Mouse (Mus musculus): ENCODE measurements around the gene Pde4c. TPM values are rescaled to one million over a fixed set of nuclear protein-coding genes. Genes with fewer than 3 reads are reported as not detected.

The Pde4c gene
- polyA plus RNA-seq, 1 experiment from 2014 or later, result 0.45 TPM

DNA sequence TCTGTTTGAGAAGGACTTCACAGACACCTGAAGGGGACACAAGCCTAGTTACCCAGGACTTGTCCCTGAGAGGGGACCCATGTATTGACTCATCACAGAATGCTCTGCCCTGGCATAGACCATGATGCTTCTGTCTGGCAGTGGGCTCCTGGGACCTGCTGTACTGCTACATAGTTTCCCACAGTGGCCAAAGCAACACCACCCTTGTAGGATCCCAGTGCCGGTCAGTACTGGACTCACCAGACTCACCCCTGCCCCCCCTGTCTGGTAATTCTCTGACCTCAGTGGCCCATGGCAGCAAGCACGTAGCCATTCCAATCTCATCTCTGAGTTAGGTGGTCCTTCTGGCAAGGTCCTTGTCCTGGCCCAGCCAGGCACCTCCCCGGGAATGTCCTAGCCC is 35.4 kb upstream of the Pde4c start:
- no peaks in the 10 kb centered on the region for H3K27me3 ChIP-seq (ENCODE audit: insufficient read depth, poor library complexity, severe bottlenecking)
- H3K4me3 ChIP-seq, result no peak overlapping the region
- 82% methylated on average over 3 of the region's 3 CpGs for WGBS
- H3K36me3 ChIP-seq, result 0 out of 2 replicates have a peak, but pooled peaks cover 2% of the 10 kb centered on the region
- H3K4me1 ChIP-seq, result peaks cover 19% of the 10 kb centered on the region
- DNase-seq (ENCODE audit: low spot score), result no peak
- peak overlapping the region; percentile 32; the same call in 1 of the 2 replicates for H3K27ac ChIP-seq
- no peaks in the 10 kb centered on the region for H3K9me3 ChIP-seq

DNA sequence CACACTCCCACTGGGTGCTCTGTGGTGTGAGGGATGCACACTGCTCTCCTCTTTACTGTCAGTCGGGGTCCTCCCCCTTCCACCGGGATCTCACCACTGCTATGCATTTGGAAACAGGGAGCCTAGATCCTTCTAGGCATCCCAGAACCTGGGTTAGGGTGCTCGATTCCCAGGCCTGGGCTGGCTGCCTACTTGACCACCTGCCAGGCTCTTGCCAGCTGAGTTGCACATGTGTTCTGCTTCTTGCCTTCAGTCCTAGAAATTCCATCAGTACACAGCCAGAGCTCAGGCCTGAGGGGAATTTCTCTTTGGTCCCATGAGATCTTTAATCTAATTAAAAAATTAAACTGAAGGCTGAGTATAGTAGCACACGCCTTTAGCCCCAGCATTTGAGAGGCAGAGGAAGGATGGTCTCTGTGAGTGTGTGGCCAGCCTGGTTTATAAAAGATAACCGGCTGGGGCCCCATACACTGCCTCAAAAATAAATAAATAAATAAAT is 33.6 kb upstream of the Pde4c start:
- no peaks in the 10 kb centered on the region for H3K9me3 ChIP-seq
- 0 out of 2 replicates have a peak, but pooled peaks cover 2% of the 10 kb centered on the region for H3K36me3 ChIP-seq
- DNase-seq (ENCODE audit: low spot score), result no peak
- WGBS, result 81% methylated on average over 5 of the region's 5 CpGs
- peaks cover 26% of the 10 kb centered on the region for H3K4me1 ChIP-seq
- H3K4me3 ChIP-seq, result no peak overlapping the region
- H3K27ac ChIP-seq, result peak overlapping the region; percentile 44
- H3K27me3 ChIP-seq (ENCODE audit: insufficient read depth, poor library complexity, severe bottlenecking), result no peaks in the 10 kb centered on the region

DNA sequence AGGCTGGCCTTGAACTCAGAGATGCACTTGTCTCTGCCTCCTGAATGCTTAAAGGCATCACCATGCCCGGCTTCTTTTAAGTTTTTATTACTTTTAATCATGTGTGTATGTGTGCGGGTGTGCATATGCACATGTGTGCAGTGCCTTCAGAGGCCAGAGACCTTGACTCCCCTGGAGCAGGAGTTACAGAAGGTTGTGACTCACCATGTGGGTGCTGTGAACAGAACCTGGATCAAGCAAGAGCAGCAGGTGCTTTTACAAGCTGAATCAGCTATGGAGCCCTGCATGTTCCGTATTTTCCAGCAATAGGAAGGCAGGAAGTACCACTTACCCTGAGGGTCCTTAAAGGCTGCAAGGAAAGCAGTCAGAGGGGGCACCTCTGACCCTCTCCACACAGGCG is 32.3 kb upstream of the Pde4c start:
- no peak for DNase-seq (ENCODE audit: low spot score)
- Histone ChIP-seq H3K36me3 (0 out of 2 replicates have a peak, but pooled peaks cover 2% of the 10 kb centered on the region), H3K9me3 (no peaks in the 10 kb centered on the region), H3K4me1 (peaks cover 39% of the 10 kb centered on the region), H3K27ac (peak overlapping the region; percentile 91), H3K4me3 (peak overlapping the region; percentile 53), H3K27me3 (ENCODE audit: insufficient read depth, poor library complexity, severe bottlenecking) (no peaks in the 10 kb centered on the region)
- 68% methylated on average over 4 of the region's 4 CpGs for WGBS

DNA sequence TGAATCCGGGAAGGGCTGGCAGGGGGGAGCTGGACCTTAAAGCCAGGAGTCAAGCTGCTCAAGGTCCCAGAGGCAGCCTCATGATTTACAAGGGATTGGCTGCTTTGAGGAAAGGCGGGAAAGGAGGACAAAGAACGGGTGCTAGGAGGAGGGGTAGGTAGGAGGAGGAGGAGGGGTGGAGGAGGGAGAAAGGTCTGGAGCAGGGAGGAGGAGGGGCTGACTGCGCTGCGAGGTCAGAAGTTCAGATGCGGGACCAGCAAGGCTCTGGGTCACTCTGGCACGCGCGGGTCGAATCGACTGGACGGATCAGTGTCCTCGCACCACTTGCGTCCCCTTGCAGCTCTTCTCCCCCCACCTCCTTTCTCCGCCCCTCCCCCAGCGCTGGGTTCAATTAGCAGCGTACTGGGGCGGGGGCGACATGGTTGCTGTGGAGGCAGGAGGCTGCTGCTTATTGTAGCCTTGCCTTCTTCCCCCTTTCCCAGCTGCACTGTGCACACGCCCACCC is 31.7 kb upstream of the Pde4c start:
- H3K4me1 ChIP-seq, result peaks cover 44% of the 10 kb centered on the region
- H3K36me3 ChIP-seq, result no peaks in the 10 kb centered on the region
- peak overlapping the region; percentile 91 for H3K27ac ChIP-seq
- H3K4me3 ChIP-seq, result peak overlapping the region; percentile 53
- under 1% methylated on average over 20 of the region's 20 CpGs for WGBS
- no peaks in the 10 kb centered on the region for H3K27me3 ChIP-seq (ENCODE audit: insufficient read depth, poor library complexity, severe bottlenecking)
- no peaks in the 10 kb centered on the region for H3K9me3 ChIP-seq
- DNase-seq (ENCODE audit: low spot score), result peak; percentile 87

DNA sequence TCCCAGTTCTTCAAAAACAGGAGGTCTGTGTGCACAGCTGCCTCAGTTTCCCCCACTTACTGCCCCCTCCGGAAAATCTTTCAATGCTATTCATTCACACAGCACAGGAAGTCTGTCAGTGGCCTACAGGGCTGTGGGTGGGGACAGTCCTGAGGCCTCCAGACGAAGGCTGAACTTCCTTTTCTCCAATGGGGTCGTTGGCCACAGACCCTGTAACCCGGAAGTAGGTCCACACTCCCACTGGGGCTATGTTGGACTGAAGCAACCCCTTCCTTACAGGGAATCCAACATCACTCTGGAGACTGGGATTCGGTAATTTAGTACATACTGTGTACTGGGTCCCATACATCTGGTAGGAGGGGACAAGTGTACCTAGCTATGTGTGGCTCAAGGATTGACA is 29.9 kb upstream of the Pde4c start:
- Histone ChIP-seq H3K27ac (0 out of 2 replicates have a peak overlapping the region, but pooled peaks have one; percentile 29), H3K36me3 (no peaks in the 10 kb centered on the region), H3K4me3 (no peak overlapping the region), H3K9me3 (no peaks in the 10 kb centered on the region), H3K27me3 (ENCODE audit: insufficient read depth, poor library complexity, severe bottlenecking) (no peaks in the 10 kb centered on the region), H3K4me1 (peaks cover 56% of the 10 kb centered on the region)
- WGBS, result 55% methylated on average over 5 of the region's 5 CpGs
- DNase-seq (ENCODE audit: low spot score), result no peak

DNA sequence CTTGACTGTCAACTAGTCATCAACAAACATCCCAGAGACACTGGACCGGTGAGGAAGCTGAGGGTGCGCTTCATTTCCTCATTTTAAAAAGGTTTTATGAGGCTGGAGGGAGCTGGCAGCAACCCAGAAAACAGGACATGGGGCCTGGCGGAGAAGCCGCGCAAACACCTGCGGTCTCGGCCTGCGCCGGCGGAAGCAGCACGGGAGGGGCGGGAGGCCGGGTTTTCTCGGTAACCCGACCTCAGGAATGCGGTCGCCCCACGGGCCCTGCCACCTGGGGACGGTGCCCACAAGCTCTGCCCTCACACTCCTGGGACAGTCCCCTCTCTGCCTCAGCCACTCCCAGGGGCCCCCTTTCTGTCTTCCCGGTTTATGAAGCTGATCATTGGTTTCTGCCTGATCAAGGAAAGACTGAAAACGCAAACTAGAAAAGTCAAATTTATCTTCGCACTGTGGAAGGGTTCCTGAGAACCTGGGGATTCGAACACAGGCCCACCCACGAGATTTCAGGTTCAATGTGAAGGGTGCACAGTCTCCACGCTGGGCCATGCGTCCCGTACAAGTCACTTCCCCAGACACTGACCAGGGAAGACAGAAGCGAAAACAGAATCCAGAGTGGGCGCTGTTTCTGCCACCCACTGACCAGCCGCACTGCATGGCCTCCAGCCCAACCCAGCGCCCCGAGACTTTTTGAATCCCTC is 28.1 kb upstream of the Pde4c start:
- Histone ChIP-seq H3K4me1 (peaks cover 56% of the 10 kb centered on the region), H3K9me3 (no peaks in the 10 kb centered on the region), H3K4me3 (peak overlapping the region; percentile 8; the same call in 1 of the 2 replicates), H3K36me3 (no peaks in the 10 kb centered on the region), H3K27ac (peak overlapping the region; percentile 99), H3K27me3 (ENCODE audit: insufficient read depth, poor library complexity, severe bottlenecking) (no peaks in the 10 kb centered on the region)
- no peak for DNase-seq (ENCODE audit: low spot score)
- WGBS, result 29% methylated on average over 32 of the region's 32 CpGs

DNA sequence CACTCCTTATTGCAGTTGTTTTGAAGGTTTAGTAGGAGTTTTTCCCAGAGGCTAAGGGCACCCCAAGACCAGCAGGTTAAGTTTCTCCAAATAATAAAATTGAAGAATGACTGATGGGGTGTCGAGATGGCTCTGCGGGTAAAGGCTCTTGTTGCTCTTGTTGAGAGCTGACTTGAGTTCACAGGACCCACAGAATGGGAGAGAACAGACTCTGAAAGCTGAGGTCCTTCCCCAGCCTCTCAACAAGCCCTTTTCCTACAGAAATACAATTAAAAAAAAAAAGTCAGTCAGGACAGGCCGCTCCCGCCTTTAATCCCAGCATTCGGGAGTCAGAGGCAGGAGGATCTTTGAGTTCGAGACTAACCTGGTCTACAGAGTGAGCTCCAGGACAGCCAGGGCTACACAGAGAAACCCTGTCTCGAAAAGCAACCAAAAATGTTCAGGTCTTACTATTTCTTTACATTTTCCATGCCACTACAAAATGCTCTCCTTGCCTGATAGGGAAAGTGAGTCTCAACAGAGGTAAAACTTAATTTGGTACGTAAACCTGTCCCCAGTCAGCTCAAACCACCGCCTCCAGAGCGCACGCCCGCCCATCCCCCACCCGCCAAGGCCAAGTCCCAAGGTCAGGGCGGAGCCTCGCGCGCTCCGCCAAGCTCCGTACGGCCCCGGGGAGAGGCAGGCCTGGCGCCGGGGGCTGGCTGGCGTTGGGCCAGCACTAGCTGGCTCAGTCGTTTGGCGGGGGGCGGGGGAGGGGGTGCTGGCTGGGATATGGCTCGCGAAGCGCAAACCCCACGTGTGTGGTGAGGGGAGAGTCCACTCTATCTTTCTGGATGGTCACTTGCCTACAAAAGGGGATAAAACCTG is 27.3 kb upstream of the Pde4c start:
- H3K36me3 ChIP-seq, result peaks cover 2% of the 10 kb centered on the region; the same call in 1 of the 2 replicates
- peak overlapping the region; percentile 99 for H3K27ac ChIP-seq
- DNase-seq (ENCODE audit: low spot score), result peak; percentile 94
- no peaks in the 10 kb centered on the region for H3K9me3 ChIP-seq
- 6% methylated on average over 31 of the region's 31 CpGs for WGBS
- H3K4me1 ChIP-seq, result peaks cover 64% of the 10 kb centered on the region
- H3K27me3 ChIP-seq (ENCODE audit: insufficient read depth, poor library complexity, severe bottlenecking), result no peaks in the 10 kb centered on the region
- H3K4me3 ChIP-seq, result peak overlapping the region; percentile 48

DNA sequence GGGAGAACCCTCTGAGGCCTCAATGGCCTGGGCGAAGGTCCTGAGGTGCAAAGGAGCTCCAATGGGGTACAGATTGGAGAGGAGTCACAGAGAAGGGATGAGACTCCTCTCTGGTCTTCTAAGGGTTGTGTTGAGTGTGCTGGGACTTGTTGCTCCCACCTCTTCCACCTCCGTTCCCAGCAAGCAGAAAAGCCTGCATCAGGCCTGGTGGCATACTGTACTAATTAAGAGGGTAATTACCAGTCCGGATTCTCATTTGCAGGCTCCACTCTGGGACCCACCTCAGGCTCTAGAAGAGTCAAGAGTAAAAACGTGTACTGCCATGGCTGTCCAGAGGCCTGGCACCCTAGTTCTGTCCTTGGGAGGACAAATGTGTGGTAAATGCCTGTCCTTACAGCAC is 26.6 kb upstream of the Pde4c start:
- peak overlapping the region; percentile 48 for H3K4me3 ChIP-seq
- WGBS, result 42% methylated on average over 4 of the region's 4 CpGs
- H3K4me1 ChIP-seq, result peaks cover 62% of the 10 kb centered on the region
- peak overlapping the region; percentile 99 for H3K27ac ChIP-seq
- no peaks in the 10 kb centered on the region for H3K9me3 ChIP-seq
- no peak for DNase-seq (ENCODE audit: low spot score)
- H3K27me3 ChIP-seq (ENCODE audit: insufficient read depth, poor library complexity, severe bottlenecking), result no peaks in the 10 kb centered on the region
- peaks cover 5% of the 10 kb centered on the region; the same call in 1 of the 2 replicates for H3K36me3 ChIP-seq

DNA sequence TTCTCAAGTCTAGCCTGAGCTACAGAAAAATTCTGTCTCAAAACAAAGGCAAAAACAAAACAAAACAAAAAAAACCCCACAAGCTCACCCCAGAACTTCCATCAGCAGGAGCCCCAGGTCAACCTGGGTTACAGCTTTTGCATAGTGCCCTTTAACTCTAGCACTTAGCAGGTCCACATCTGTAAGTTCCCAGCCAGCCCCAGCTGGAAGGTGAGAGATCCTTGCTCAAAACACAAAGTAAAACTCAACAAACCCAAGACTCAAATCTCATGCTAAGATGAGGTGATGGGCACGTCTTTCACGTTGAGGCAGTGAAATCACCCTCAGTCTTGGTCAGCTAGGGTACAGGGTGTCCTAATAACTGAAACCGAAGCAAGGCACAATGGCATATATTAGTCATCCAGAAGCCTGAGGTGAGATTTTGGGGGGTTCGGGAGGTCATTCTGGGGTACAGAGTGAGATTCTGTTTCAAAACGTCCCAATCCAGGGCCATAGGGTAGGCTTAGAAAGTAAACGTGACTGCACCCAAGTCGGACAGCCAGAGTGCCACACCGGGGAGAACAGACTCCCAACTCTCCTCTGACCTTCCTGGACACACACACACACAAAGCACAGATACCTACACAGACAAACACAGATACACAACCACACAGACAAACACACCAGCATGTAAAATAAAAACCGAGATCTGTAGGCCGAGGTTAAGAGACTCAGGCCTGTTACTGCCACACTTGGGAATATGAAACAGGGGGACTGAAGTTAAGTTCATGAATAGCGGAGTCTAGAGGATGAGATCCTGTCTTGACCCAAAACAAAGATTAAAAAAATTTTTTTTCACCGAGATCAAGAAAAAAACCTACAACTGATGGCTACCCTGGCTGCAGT is 25.9 kb upstream of the Pde4c start:
- no peaks in the 10 kb centered on the region for H3K27me3 ChIP-seq (ENCODE audit: insufficient read depth, poor library complexity, severe bottlenecking)
- no peak for DNase-seq (ENCODE audit: low spot score)
- peak overlapping the region; percentile 96 for H3K4me3 ChIP-seq
- H3K36me3 ChIP-seq, result peaks cover 5% of the 10 kb centered on the region; the same call in 1 of the 2 replicates
- peak overlapping the region; percentile 99 for H3K27ac ChIP-seq
- peaks cover 56% of the 10 kb centered on the region for H3K4me1 ChIP-seq
- H3K9me3 ChIP-seq, result no peaks in the 10 kb centered on the region
- WGBS, result 72% methylated on average over 12 of the region's 12 CpGs

DNA sequence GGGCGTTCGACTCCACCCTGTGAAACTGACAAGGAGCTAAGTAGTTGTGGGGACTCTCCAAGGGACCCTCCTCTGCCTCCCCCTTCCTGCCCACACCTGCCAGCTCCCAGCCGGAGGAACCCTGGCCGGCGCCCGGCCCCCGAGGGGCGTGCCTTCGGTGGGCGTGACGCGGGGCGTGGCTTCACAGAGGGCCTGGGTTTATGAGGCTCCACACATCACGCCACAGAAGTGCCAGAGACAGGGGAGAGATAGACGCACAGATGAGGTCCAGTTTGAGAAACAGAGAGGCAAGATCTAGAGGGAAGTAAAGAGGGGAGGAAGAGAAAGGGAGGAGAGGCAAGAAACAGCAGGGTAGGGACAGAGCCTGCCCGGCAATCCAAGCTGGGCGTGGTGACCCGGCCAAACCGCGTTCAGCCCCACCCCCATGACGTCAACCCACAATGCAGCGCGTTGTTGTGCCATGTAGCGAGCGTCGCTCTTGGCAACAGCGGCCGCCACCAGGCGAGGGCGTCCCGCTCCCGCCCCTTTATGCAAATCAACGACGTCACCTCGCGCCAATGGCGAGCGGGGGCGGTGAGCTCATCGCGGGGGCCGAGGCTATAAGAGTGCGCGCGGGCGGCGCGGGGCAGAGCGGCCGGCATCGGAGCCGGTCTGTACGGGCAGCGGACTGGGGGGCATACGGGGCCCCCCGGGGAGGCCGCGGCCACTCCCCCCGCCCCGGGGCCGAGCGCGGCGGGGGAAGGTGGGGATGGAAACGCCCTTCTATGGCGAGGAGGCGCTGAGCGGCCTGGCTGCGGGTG is 25.0 kb upstream of the Pde4c start, which contains the start of gene Jund:
Jund (plus strand) TSS at position 640 of the 800 bp plus-strand sequence.
- peak within 1 kb of the TSS; percentile 99 for H3K27ac ChIP-seq
- H3K4me3 ChIP-seq, result peak within 1 kb of the TSS; percentile 96
- no peaks in the 10 kb centered on the region for H3K27me3 ChIP-seq (ENCODE audit: insufficient read depth, poor library complexity, severe bottlenecking)
- peaks cover 52% of the 10 kb centered on the region for H3K4me1 ChIP-seq
- peaks cover 8% of the 10 kb centered on the region; the same call in 1 of the 2 replicates for H3K36me3 ChIP-seq
- under 1% methylated on average over 67 of the region's 69 CpGs for WGBS
- H3K9me3 ChIP-seq, result no peaks in the 10 kb centered on the region
- DNase-seq (ENCODE audit: low spot score), result peak; percentile 99

DNA sequence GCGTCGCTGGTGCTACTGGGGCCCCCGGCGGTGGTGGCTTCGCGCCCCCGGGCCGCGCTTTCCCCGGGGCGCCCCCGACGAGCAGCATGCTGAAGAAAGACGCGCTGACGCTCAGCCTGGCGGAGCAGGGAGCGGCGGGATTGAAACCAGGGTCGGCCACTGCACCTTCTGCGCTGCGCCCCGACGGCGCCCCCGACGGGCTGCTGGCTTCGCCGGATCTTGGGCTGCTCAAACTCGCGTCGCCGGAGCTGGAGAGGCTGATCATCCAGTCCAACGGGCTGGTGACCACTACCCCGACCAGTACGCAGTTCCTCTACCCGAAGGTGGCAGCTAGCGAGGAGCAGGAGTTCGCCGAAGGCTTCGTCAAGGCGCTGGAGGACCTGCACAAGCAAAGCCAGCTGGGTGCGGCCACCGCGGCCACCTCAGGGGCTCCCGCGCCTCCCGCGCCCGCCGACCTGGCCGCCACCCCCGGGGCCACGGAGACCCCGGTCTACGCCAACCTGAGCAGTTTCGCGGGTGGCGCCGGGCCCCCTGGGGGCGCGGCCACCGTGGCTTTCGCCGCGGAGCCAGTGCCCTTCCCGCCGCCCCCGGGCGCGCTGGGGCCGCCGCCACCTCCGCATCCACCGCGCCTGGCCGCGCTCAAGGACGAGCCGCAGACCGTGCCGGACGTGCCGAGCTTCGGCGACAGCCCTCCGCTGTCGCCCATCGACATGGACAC is 24.2 kb upstream of the Pde4c start:
- Histone ChIP-seq H3K4me1 (peaks cover 48% of the 10 kb centered on the region), H3K4me3 (peak overlapping the region; percentile 96), H3K27ac (peak overlapping the region; percentile 99), H3K27me3 (ENCODE audit: insufficient read depth, poor library complexity, severe bottlenecking) (no peaks in the 10 kb centered on the region), H3K36me3 (peaks cover 8% of the 10 kb centered on the region; the same call in 1 of the 2 replicates), H3K9me3 (no peaks in the 10 kb centered on the region)
- WGBS, result under 1% methylated on average over 76 of the region's 89 CpGs
- DNase-seq (ENCODE audit: low spot score), result no peak
